In the genomic region with DNA sequence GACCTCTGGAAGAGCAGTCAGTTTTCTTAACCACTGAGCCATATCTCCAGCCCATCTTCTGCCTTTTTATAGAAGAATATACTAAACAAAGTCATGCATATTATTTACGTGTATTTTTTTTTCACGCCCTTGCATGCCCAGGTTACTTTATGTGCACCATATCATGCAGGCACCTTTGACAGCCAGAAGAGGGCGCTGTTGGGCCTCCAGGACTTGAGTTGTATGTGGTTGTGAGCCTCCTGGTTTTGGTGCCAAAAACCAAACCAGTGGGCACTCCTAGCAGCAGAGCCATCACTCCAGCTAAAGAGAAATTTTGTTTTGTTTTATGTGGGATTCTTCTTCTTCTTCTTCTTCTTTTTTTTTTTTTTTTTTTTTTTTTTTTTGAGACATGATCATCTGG, we compare ENCODE assay signal across 14 mouse cellular contexts. TPM values are rescaled to one million over a fixed set of nuclear protein-coding genes. Genes with fewer than 3 reads are reported as not detected.
DNase-seq lines count a peak whose midpoint lies in the region; ATAC-seq and TF ChIP-seq lines count a peak whose summit lies in the region.
"Had no signal": no experiment of that assay in that cellular context is flagged by ENCODE, and none has a peak within 500 bp of the region (broad histone marks: within the 10 kb centered on the region; RNA-seq: fewer than 3 reads in every experiment).

No protein-coding gene starts in this region.

- no peaks in the 10 kb centered on the region for H3K36me3 ChIP-seq in kidney, postnatal 0 days (ENCODE audit: insufficient read depth, low read length)
- H3K36me3 ChIP-seq in ES-Bruce4 (ENCODE audit: control insufficient read depth, insufficient read depth, low read length, poor library complexity, severe bottlenecking): no peaks in the 10 kb centered on the region
- H3K36me3 ChIP-seq: embryonic facial prominence, embryonic 15.5 days; heart, embryonic 12.5 days; kidney, embryonic 15.5 days had no signal

- WGBS in kidney, postnatal 0 days: 54% methylated on average over 3 of the region's 3 CpGs

- H3K9ac ChIP-seq in kidney, postnatal 0 days (ENCODE audit: low read depth, low read length): no peak overlapping the region
- no peak overlapping the region for H3K9ac ChIP-seq in ES-Bruce4 (ENCODE audit: low read depth, poor library complexity, severe bottlenecking)
- H3K9ac ChIP-seq: embryonic facial prominence, embryonic 15.5 days; heart, embryonic 12.5 days; kidney, embryonic 15.5 days had no signal

- H3K27ac ChIP-seq in kidney, postnatal 0 days: no peak overlapping the region
- no peak overlapping the region for H3K27ac ChIP-seq in ES-Bruce4 (ENCODE audit: insufficient read depth, low read length)
- H3K27ac ChIP-seq: embryonic facial prominence, embryonic 15.5 days; kidney, embryonic 15.5 days had no signal

- H3K27me3 ChIP-seq in kidney, postnatal 0 days (ENCODE audit: insufficient read depth, low read length): peaks cover 18% of the 10 kb centered on the region; the same call in 1 of the 2 replicates
- H3K27me3 ChIP-seq in ES-Bruce4 (ENCODE audit: control insufficient read depth, insufficient read depth, low read length, poor library complexity, severe bottlenecking): no peaks in the 10 kb centered on the region

- TF ChIP-seq CTCF in kidney, postnatal 0 days (IDR thresholded peaks at IDR 0.05; ENCODE audit: low read depth): peak; percentile 66
- peak; percentile 85 for TF ChIP-seq CTCF in ES-Bruce4 (IDR thresholded peaks at IDR 0.05; ENCODE audit: low read depth, low read length)

- H3K4me2 ChIP-seq in kidney, postnatal 0 days (ENCODE audit: low read length): no peak overlapping the region
- H3K4me2 ChIP-seq: embryonic facial prominence, embryonic 15.5 days; heart, embryonic 12.5 days; kidney, embryonic 15.5 days had no signal

- no peaks in the 10 kb centered on the region for H3K4me1 ChIP-seq in kidney, postnatal 0 days (replicated peaks; ENCODE audit: insufficient read depth, low read length)
- H3K4me1 ChIP-seq in ES-Bruce4 (ENCODE audit: control insufficient read depth, insufficient read depth, low read length): no peaks in the 10 kb centered on the region
- H3K4me1 ChIP-seq: embryonic facial prominence, embryonic 15.5 days; heart, embryonic 12.5 days; kidney, embryonic 15.5 days had no signal

- ATAC-seq in kidney, postnatal 0 days (replicated peaks; ENCODE audit: low FRiP score, low read depth): no peak
- peak; percentile 38; the same call in 1 of the 2 replicates for ATAC-seq in granulocyte monocyte progenitor cell, adult 5-6 weeks (replicated peaks; ENCODE audit: poor library complexity, severe bottlenecking)
- ATAC-seq: midbrain, embryonic 16.5 days had no signal

- TF ChIP-seq EP300 in ES-Bruce4 (IDR thresholded peaks at IDR 0.05; ENCODE audit: insufficient read depth, low read depth, low read length): no peak

- no peak for TF ChIP-seq POLR2A in ES-Bruce4 (IDR thresholded peaks at IDR 0.05; ENCODE audit: insufficient read depth, low read length)

- DNase-seq in kidney, postnatal 0 days (ENCODE audit: low spot score): no peak
- DNase-seq in kidney, postnatal 14 days: no peak
- DNase-seq in A20 (ENCODE audit: low read depth, low spot score): peak; percentile 73
- DNase-seq in gastrocnemius, postnatal 10 days: no peak
- DNase-seq in frontal cortex, postnatal 36 days (ENCODE audit: low spot score in 2 of 2): no peak
- DNase-seq: right cerebral cortex, adult 18-20 months had no signal

- no peak overlapping the region for H3K4me3 ChIP-seq in kidney, postnatal 0 days (replicated peaks; ENCODE audit: low read depth, low read length)
- no peak overlapping the region for H3K4me3 ChIP-seq in ES-Bruce4 (ENCODE audit: low read depth, low read length)
- H3K4me3 ChIP-seq: embryonic facial prominence, embryonic 15.5 days; heart, embryonic 12.5 days; kidney, embryonic 15.5 days had no signal

- no peaks in the 10 kb centered on the region for H3K9me3 ChIP-seq in kidney, postnatal 0 days (replicated peaks; ENCODE audit: low read length)
- H3K9me3 ChIP-seq in ES-Bruce4 (replicated peaks; ENCODE audit: control insufficient read depth, insufficient read depth, low read length, poor library complexity, severe bottlenecking): no peaks in the 10 kb centered on the region
- H3K9me3 ChIP-seq: embryonic facial prominence, embryonic 15.5 days; kidney, embryonic 15.5 days had no signal

RNA-seq across cellular contexts. Expression of a gene that starts 6.5 kb away (rescaled TPM):
- 12.2 and 16.9 TPM in 2 replicates for polyA plus RNA-seq in kidney, postnatal 0 days (2015; fragmentation: Nextera tagmentation; extraction: Ambion mirVana)
- 43.2 and 45.1 TPM in 2 replicates for polyA plus RNA-seq in ES-Bruce4 (2011; ENCODE audit: insufficient read depth, insufficient read length, low read depth, missing spikeins)
- total RNA-seq in granulocyte monocyte progenitor cell, adult 5-6 weeks (2014; fragmentation: Nextera tagmentation): 2.2 and 4.9 TPM in 2 replicates
- 0.99 and 3.4 TPM in 2 replicates for total RNA-seq in granulocyte monocyte progenitor cell, adult 5-6 weeks (2017)
- 10 to 100 TPM; 26.6 to 31.8 TPM for total RNA-seq in gastrocnemius, postnatal 10 days (2021)

RNA-seq across cellular contexts. Expression of a gene that starts 14.1 kb away (rescaled TPM):
- polyA plus RNA-seq in kidney, postnatal 0 days (2015; fragmentation: Nextera tagmentation; extraction: Ambion mirVana): 9.4 and 11.6 TPM in 2 replicates
- 12.8 and 19.5 TPM in 2 replicates for polyA plus RNA-seq in ES-Bruce4 (2011; ENCODE audit: insufficient read depth, insufficient read length, low read depth, missing spikeins)
- 0.32 TPM in 1 of 2 replicates, not detected in the other for total RNA-seq in granulocyte monocyte progenitor cell, adult 5-6 weeks (2014; fragmentation: Nextera tagmentation)
- total RNA-seq in granulocyte monocyte progenitor cell, adult 5-6 weeks (2017): 1.0 TPM in 1 of 2 replicates, not detected in the other
- 100 to 1,000 TPM; 256 to 267 TPM for total RNA-seq in gastrocnemius, postnatal 10 days (2021)

RNA-seq across cellular contexts. Expression of a gene that starts 15.0 kb away (rescaled TPM):
- polyA plus RNA-seq in kidney, postnatal 0 days (2015; fragmentation: Nextera tagmentation; extraction: Ambion mirVana): not detected in 2 replicates
- polyA plus RNA-seq in ES-Bruce4 (2011; ENCODE audit: insufficient read depth, insufficient read length, low read depth, missing spikeins): not detected in 2 replicates
- total RNA-seq in granulocyte monocyte progenitor cell, adult 5-6 weeks (2014; fragmentation: Nextera tagmentation): not detected in 2 replicates
- total RNA-seq in granulocyte monocyte progenitor cell, adult 5-6 weeks (2017): not detected in 2 replicates
- not detected for total RNA-seq in gastrocnemius, postnatal 10 days (2021)
- total RNA-seq: adrenal gland, postnatal 36 days had no signal
- polyA plus RNA-seq: embryonic facial prominence, embryonic 15.5 days; heart, embryonic 12.5 days; kidney, embryonic 15.5 days; limb, embryonic 11.5 days had no signal

RNA-seq across cellular contexts. Expression of a gene that starts 24.9 kb away (rescaled TPM):
- polyA plus RNA-seq in kidney, postnatal 0 days (2015; fragmentation: Nextera tagmentation; extraction: Ambion mirVana): 7.6 and 7.9 TPM in 2 replicates
- 2.7 and 3.8 TPM in 2 replicates for polyA plus RNA-seq in ES-Bruce4 (2011; ENCODE audit: insufficient read depth, insufficient read length, low read depth, missing spikeins)
- total RNA-seq in granulocyte monocyte progenitor cell, adult 5-6 weeks (2014; fragmentation: Nextera tagmentation): 4.0 and 8.1 TPM in 2 replicates
- 1.6 and 2.7 TPM in 2 replicates for total RNA-seq in granulocyte monocyte progenitor cell, adult 5-6 weeks (2017)
- 1 to 10 TPM; 5.3 to 7.8 TPM for total RNA-seq in gastrocnemius, postnatal 10 days (2021)

RNA-seq across cellular contexts. Expression of a gene that starts 45.3 kb away (rescaled TPM):
- polyA plus RNA-seq in kidney, postnatal 0 days (2015; fragmentation: Nextera tagmentation; extraction: Ambion mirVana): 16.6 and 17.6 TPM in 2 replicates
- polyA plus RNA-seq in ES-Bruce4 (2011; ENCODE audit: insufficient read depth, insufficient read length, low read depth, missing spikeins): 102 and 119 TPM in 2 replicates
- total RNA-seq in granulocyte monocyte progenitor cell, adult 5-6 weeks (2014; fragmentation: Nextera tagmentation): 79.9 and 98.6 TPM in 2 replicates
- 38.5 and 46.7 TPM in 2 replicates for total RNA-seq in granulocyte monocyte progenitor cell, adult 5-6 weeks (2017)
- 10 to 100 TPM; 39.9 to 45.0 TPM for total RNA-seq in gastrocnemius, postnatal 10 days (2021)

Comparison
In these comparisons a context has a peak if more than half of its experiments do, and no peak if none do; other contexts are left out.
1. RNA of a gene that starts 6.5 kb away (total RNA-seq): 26.6 to 31.8 TPM in gastrocnemius, postnatal 10 days; 0.99 to 4.9 TPM in granulocyte monocyte progenitor cell, adult 5-6 weeks; every median in the first group is over 4 times any median in the second.
2. RNA of a gene that starts 14.1 kb away (total RNA-seq): 256 to 267 TPM in gastrocnemius, postnatal 10 days; 0.32 to 1.0 TPM in granulocyte monocyte progenitor cell, adult 5-6 weeks; every median in the first group is over 100 times any median in the second.